Mouse (Mus musculus) ZHBTc4 (cell line): Measurements from ENCODE around the gene Nek9.

ENCODE experiments used
- DNase-seq: peaks from one replicate; pipeline ENCODE4 v3.0.0-alpha.2; 2011; ENCODE audit warnings: low read depth, low spot score

Gene Nek9

DNA sequence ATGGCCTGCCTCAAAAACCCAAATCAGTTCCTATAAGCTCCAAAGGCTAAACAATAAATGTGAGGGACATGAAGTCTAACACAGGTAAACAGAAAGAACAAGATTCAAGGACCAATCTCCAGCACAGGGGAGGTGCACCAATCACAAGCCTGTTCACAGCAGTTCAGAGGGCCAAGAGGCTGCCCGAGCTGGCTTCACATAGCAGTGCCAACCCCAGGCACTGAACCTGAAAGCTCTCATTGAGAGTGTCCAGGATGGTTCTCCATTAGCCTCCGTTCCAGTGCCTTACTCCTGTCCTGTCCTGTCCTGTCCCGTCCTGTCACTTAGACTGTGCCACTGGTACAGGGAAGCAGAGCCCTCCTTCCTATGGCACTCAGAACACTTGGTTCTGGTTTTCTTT is 8.0 kb upstream of the Nek9 start:
- DNase-seq = no peak

DNA sequence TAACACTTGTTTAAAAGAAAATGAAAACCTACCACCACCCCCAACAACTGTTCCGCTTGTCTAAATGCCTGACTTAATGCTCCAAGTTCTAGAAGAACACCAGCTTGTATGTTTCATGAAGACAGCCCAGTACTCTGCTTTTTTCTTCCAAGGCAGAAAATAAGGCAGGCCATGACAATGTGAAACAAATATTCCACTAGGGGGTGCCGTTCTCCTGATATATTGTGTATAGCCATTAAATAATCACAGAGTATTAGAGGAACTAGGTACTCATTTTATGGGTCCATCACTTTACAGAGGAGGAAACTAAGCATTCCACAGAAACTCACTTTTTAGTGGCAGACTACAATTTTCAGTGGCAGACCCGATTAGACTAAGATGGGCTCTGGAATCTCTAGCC is 7.2 kb upstream of the Nek9 start:
- peak; percentile 60 for DNase-seq

- no peak for DNase-seq
Observed at GRCm38 (mm10) chr12:85345559-85345958, 6.4 kb upstream of the Nek9 start.

GRCm38 (mm10) chr12:85344252-85344651 is 5.1 kb upstream of the Nek9 start:
- no peak for DNase-seq

- DNase-seq = peak; percentile 83
Observed at GRCm38 (mm10) chr12:85342310-85342709, 3.1 kb upstream of the Nek9 start.

- peak; percentile 70 for DNase-seq
Observed at GRCm38 (mm10) chr12:85341131-85341530, 2.0 kb upstream of the Nek9 start.

- DNase-seq = peak; percentile 30
Observed at GRCm38 (mm10) chr12:85339947-85340346, 785 bp upstream of the Nek9 start.

GRCm38 (mm10) chr12:85338815-85339214 is 347 bp downstream of the Nek9 start:
- no peak for DNase-seq

- DNase-seq = no peak
Observed at GRCm38 (mm10) chr12:85337567-85338311, 1.4 kb downstream of the Nek9 start.

GRCm38 (mm10) chr12:85330153-85330552 is 9.0 kb downstream of the Nek9 start:
- DNase-seq = no peak

- DNase-seq = no peak
Observed at GRCm38 (mm10) chr12:85308651-85309050, 30.5 kb downstream of the Nek9 start.

DNA sequence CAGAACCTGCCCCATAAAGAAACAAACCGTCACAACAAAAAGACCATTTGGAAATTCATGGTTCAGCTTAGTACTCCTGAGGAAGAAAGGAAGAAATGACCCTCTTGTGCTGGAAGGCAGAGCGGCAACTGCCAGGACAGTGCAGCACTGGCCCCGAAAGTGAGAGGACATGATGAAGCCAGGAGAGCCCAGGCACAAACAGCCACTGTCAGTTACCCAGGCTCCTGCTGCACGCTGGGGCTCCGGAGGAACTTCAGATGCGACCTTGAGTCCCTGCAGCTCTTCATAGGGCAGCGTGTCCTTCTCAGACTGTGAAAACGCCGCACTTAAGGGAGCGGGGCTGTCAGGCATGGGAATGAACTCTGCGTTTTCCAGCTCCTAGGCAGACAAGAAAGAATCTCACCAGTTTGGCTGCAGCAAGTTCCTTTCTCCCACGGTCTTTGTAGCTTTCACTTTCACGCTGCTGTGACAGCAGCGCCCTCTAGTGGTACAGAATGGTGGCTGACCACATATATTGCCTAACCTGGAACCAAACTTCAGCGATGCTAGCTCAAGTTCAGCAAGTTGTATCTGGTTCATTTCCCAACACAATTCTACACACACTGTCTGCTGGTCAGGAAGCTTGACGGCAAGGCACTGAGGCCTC is 33.8 kb downstream of the Nek9 start:
- DNase-seq = peak; percentile 91

- DNase-seq = no peak
Observed at GRCm38 (mm10) chr12:85304725-85305124, 34.4 kb downstream of the Nek9 start.

GRCm38 (mm10) chr12:85303256-85303655 is 35.9 kb downstream of the Nek9 start:
- DNase-seq = no peak

DNA sequence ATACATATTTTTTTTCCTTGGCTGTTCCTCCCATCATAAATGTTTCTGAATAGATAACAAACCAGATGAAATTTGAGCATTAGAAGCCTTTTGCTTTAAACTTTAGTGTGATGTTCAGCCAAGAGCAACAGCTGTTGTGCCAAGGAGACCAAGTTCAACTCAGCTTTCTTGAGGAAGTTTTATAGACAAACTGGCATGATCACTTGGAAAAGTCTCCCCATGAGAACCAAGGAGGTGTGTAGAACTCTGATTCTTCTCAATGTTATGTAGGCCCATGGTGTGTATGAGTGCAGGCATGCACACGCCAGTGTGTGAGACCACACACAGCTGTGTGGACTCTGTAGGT is 40.4 kb downstream of the Nek9 start:
- DNase-seq = no peak

GRCm38 (mm10) chr12:85298127-85298834 is 40.9 kb downstream of the Nek9 start:
- DNase-seq = no peak

DNA sequence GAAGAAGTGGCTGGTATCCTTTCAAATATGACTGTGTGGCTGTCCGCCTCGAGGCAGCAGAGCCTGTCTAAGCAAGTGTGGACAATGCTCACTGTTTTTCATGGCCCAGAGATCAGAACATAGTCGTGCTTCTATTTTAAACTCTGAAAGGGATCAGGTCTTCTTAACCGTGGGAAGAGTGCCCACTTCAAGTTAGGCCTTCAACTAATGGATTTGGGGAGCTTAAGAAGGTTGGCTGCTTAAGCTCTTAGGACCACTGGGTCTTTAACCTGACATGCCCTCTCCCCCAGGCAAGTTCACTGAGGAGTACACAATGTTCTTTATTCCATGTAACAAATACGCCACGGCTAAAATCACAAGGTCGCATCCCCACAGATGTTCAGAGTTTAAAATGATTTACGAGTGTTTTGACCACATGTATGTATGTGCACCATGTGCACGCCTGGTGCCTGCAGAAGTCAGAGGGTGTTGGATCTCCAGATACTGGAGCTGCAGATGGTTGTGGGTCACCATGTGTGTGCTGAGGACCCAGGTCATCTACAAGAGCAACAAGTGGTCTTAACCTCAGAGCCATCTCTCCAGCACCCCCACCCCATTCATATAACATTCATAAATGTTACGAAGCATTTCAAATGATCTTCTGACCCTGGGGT is 41.7 kb downstream of the Nek9 start:
- no peak for DNase-seq

DNA sequence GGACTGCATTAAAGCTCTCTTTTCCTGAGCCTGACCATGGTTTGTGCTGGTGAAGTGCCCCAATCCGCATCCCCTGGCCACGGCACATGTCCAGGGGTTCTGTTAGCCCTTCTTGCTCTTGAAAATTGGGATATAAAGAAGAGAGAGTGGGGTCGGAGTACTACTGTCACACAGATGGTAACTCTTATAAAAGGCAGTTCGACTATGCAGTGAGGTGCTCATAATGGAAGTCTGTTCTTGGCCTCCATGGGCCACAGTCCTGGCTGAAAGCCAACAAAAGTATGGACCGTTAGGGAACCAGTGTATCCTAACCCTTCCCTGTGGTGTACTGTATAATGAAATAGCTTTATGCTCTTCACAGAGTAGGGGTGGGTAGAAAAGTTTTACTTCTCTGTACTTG is 42.2 kb downstream of the Nek9 start:
- DNase-seq = no peak

GRCm38 (mm10) chr12:85295506-85295905 is 43.7 kb downstream of the Nek9 start:
- DNase-seq = no peak

DNA sequence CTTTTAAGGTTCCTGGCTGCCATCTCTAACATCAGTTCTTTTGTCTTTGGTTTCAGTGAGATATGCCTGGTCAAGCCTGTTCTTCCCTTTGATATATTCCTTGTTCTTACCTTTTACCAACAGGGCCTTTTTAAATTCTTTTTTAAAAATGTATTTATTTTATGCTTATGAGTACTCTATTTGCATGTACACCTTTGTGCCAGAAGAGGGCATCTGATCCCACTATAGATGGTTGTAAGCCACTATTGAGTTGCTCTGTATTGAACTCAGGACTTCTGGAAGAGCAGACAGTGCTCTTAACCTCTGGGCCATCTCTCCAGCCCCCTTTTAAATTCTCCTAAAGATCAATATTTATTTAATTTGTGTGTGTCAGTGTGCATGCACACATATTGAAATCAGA is 46.3 kb downstream of the Nek9 start:
- no peak for DNase-seq

GRCm38 (mm10) chr12:85292288-85292687 is 46.9 kb downstream of the Nek9 start:
- DNase-seq = no peak

GRCm38 (mm10) chr12:85291541-85291940 is 47.6 kb downstream of the Nek9 start:
- DNase-seq = no peak
